Mouse (Mus musculus) ES-E14 (cell line): ENCODE data around the gene Gm34653. TPM values are rescaled to one million over a fixed set of nuclear protein-coding genes. Genes with fewer than 3 reads are reported as not detected.
"Not testable (repeated sequence)": the region's sequence is repeated elsewhere in the genome, so short reads cannot be mapped to it uniquely, and the experiment has no call there.

ENCODE experiments used
- DNase-seq: peaks from one replicate; pipeline ENCODE4 v3.0.0-alpha.2; 2013; ENCODE audit warnings: low read depth, low spot score
- H3K27ac ChIP-seq: 2 replicates; pipeline ENCODE4 v1.5.1; 2012; ENCODE audit warnings: low read depth, mild to moderate bottlenecking, low read length, moderate library complexity, mixed read lengths; ENCODE audit not compliant: poor library complexity, insufficient read depth, severe bottlenecking
- H3K36me3 ChIP-seq: 2 replicates; pipeline ENCODE4 v1.6.1; 2012; ENCODE audit warnings: mild to moderate bottlenecking, low read length, moderate library complexity, mixed read lengths; ENCODE audit not compliant: control insufficient read depth, poor library complexity, insufficient read depth, severe bottlenecking
- H3K4me1 ChIP-seq, 2 experiments: fragments of 150-350 bp in 1 of 2; sonication (generic) in 1 of 2; 2 replicates each; pipeline ENCODE4 v1.6.1; 2012; ENCODE audit warnings: low read length in 2 of 2, mild to moderate bottlenecking in 1 of 2, mixed read lengths in 1 of 2; ENCODE audit not compliant: control insufficient read depth in 2 of 2, insufficient read depth in 2 of 2, poor library complexity in 1 of 2
- H3K4me3 ChIP-seq, 2 experiments: fragments of 150-350 bp in 1 of 2; sonication (generic) in 1 of 2; 2 replicates each; pipeline ENCODE4 v1.5.1; 2012; ENCODE audit warnings: low read length in 2 of 2, low read depth in 1 of 2, mild to moderate bottlenecking in 1 of 2, mixed read lengths in 1 of 2; ENCODE audit not compliant: insufficient read depth in 1 of 2, poor library complexity in 1 of 2, severe bottlenecking in 1 of 2
- H3K9ac ChIP-seq: 2 replicates; pipeline ENCODE4 v1.6.1; 2012; ENCODE audit warnings: low read depth, mild to moderate bottlenecking, low read length, mixed read lengths; ENCODE audit not compliant: poor library complexity, insufficient read depth, severe bottlenecking
- H3K9me3 ChIP-seq: fragments of 150-350 bp; sonication (generic); 2 replicates; pipeline ENCODE4 v1.6.1; 2012; ENCODE audit warnings: low read depth, mild to moderate bottlenecking, low read length; ENCODE audit not compliant: control insufficient read depth, insufficient read depth
- CHD2 ChIP-seq: IDR thresholded peaks from 2 replicates; pipeline ENCODE4 v1.6.1; 2014; ENCODE audit warnings: mild to moderate bottlenecking, low read depth, low read length, inconsistent platforms
- HCFC1 ChIP-seq: IDR thresholded peaks from 2 replicates; pipeline ENCODE4 v1.6.1; 2012; ENCODE audit warnings: low read length, inconsistent platforms, borderline replicate concordance; ENCODE audit not compliant: insufficient read depth
- MAFK ChIP-seq: IDR thresholded peaks from 2 replicates; pipeline ENCODE4 v1.6.1; 2014; ENCODE audit warnings: mild to moderate bottlenecking, low read depth, low read length, inconsistent platforms; ENCODE audit not compliant: insufficient read depth
- ZC3H11A ChIP-seq: IDR thresholded peaks from 2 replicates; pipeline ENCODE4 v1.6.1; 2012; ENCODE audit warnings: low read depth, mild to moderate bottlenecking, inconsistent platforms, low read length, borderline replicate concordance
- ZNF384 ChIP-seq: IDR thresholded peaks from 2 replicates; pipeline ENCODE4 v1.6.1; 2012; ENCODE audit warnings: low read depth, low read length, inconsistent platforms
- in situ Hi-C, 2 experiments: fragments of 600-800 bp; cut with MboI; formaldehyde crosslinking; loops; one replicate each; pipeline ENCODE4 v1.15.1; 2025; ENCODE audit warnings: low sequenced_read_pairs in 2 of 2, inconsistent platforms in 1 of 2; ENCODE audit not compliant: unreplicated experiment in 2 of 2
- total RNA-seq: library from RNA; depleted of rRNA; stranded (reverse); fragments of 300-350 nt; gene quantifications from 2 replicates; pipeline ENCODE4 v1.2.3, GENCODE M21; 2012; rRNA removed

The Gm34653 gene
- 0.53 and 0.62 TPM in 2 replicates for total RNA-seq

GRCm38 (mm10) chr2:34832766-34833457 lies at the start of gene Gm34653:
TSS of gene Gm34653 (plus strand) at chr2:34833007.
- not testable (repeated sequence) for H3K27ac ChIP-seq, H3K9me3 ChIP-seq, H3K4me3 ChIP-seq, H3K4me1 ChIP-seq, H3K9ac ChIP-seq, H3K36me3 ChIP-seq, DNase-seq
- in situ Hi-C loops = loop anchor here in 1 of 2 experiments (25.0 kb wide), 1 partner anchor 279 kb away; the partner anchor contains the start of genes AI182371 and Cntrl

- in situ Hi-C loops = no loop called here
- TF ChIP-seq HCFC1 (no peak), ZNF384 (no peak), ZC3H11A (no peak), CHD2 (no peak), MAFK (no peak)
Measured at GRCm38 (mm10) chr2:34783064-34784020, 49.5 kb upstream of the Gm34653 start.

GRCm38 (mm10) chr2:34784085-34784484 lies 48.7 kb upstream of the Gm34653 start:
- no peak overlapping the region for H3K4me3 ChIP-seq
- H3K27ac ChIP-seq = no peak overlapping the region
- in situ Hi-C loops = no loop called here
- H3K9me3 ChIP-seq = no peaks in the 10 kb centered on the region
- no peak overlapping the region for H3K9ac ChIP-seq
- H3K4me1 ChIP-seq = no peaks in the 10 kb centered on the region
- peaks cover 13% of the 10 kb centered on the region for H3K36me3 ChIP-seq
- TF ChIP-seq MAFK (no peak), CHD2 (no peak), ZC3H11A (no peak), ZNF384 (no peak), HCFC1 (no peak)
- DNase-seq = no peak

More at GRCm38 (mm10) chr2:34783064-34784020, 49.5 kb upstream of the Gm34653 start:
- Histone ChIP-seq H3K4me1 (no peaks in the 10 kb centered on the region), H3K36me3 (peaks cover 15% of the 10 kb centered on the region), H3K4me3 (no peak overlapping the region), H3K27ac (no peak overlapping the region), H3K9me3 (no peaks in the 10 kb centered on the region), H3K9ac (no peak overlapping the region)
- DNase-seq = no peak

GRCm38 (mm10) chr2:34790282-34790681 lies 42.5 kb upstream of the Gm34653 start:
- in situ Hi-C loops = no loop called here
- no peaks in the 10 kb centered on the region for H3K4me1 ChIP-seq
- H3K36me3 ChIP-seq = peaks cover 5% of the 10 kb centered on the region; the same call in 1 of the 2 replicates
- DNase-seq = no peak
- H3K9ac ChIP-seq = no peak overlapping the region
- no peak overlapping the region for H3K4me3 ChIP-seq
- no peak overlapping the region for H3K27ac ChIP-seq
- H3K9me3 ChIP-seq = no peaks in the 10 kb centered on the region
- TF ChIP-seq MAFK = no peak
- TF ChIP-seq HCFC1 = no peak
- no peak for TF ChIP-seq ZNF384
- no peak for TF ChIP-seq ZC3H11A
- no peak for TF ChIP-seq CHD2
